Mouse (Mus musculus) hindbrain, embryonic 16.5 days (tissue): ENCODE measurements around the gene Spata5. TPM values are rescaled to one million over a fixed set of nuclear protein-coding genes. Genes with fewer than 3 reads are reported as not detected.
A peak's percentile ranks its signal among the peaks of the same experiment; 100 is the strongest.

Experiments used
- ATAC-seq: fragments of 200-750 bp; cut with Nextera tagmentation; 2 replicates; pipeline ENCODE4 v1.8.0; 2017; ENCODE audit warnings: moderate TSS enrichment, moderate library complexity
- H3K27ac ChIP-seq: fragments of 300-500 bp; sonication (generic); 2 replicates; pipeline ENCODE4 v1.5.1; 2014; ENCODE audit warnings: low read depth, mild to moderate bottlenecking, control low read depth, low read length, moderate library complexity
- H3K27me3 ChIP-seq: fragments of 300-500 bp; sonication (generic); replicated peaks from 2 replicates; pipeline ENCODE4 v1.6.1; 2014; ENCODE audit warnings: low read length; ENCODE audit not compliant: control insufficient read depth, insufficient read depth
- H3K36me3 ChIP-seq: fragments of 300-500 bp; sonication (generic); 2 replicates; pipeline ENCODE4 v1.6.1; 2014; ENCODE audit warnings: mild to moderate bottlenecking, low read length, moderate library complexity, mixed read lengths; ENCODE audit not compliant: control insufficient read depth, insufficient read depth
- H3K4me1 ChIP-seq: fragments of 300-500 bp; sonication (generic); 2 replicates; pipeline ENCODE4 v1.6.1; 2014; ENCODE audit warnings: low read depth, low read length; ENCODE audit not compliant: control insufficient read depth, insufficient read depth
- H3K4me2 ChIP-seq: fragments of 300-500 bp; sonication (generic); 2 replicates; pipeline ENCODE4 v1.6.1; 2014; ENCODE audit warnings: mild to moderate bottlenecking, low read length, control low read depth, moderate library complexity
- H3K4me3 ChIP-seq: fragments of 300-500 bp; sonication (generic); 2 replicates; pipeline ENCODE4 v1.5.1; 2014; ENCODE audit warnings: mild to moderate bottlenecking, low read length, control low read depth, moderate library complexity
- H3K9ac ChIP-seq: fragments of 300-500 bp; sonication (generic); 2 replicates; pipeline ENCODE4 v1.6.1; 2014; ENCODE audit warnings: low read depth, mild to moderate bottlenecking, control low read depth, low read length, moderate library complexity
- H3K9me3 ChIP-seq: fragments of 300-500 bp; sonication (generic); 2 replicates; pipeline ENCODE4 v1.6.1; 2014; ENCODE audit warnings: mild to moderate bottlenecking, low read length, moderate library complexity; ENCODE audit not compliant: control insufficient read depth
- WGBS: fragments of 180-500 bp; shearing (Covaris S2); extraction: QIAGEN DNeasy Blood & Tissue Kit; methylation state at CpG from one replicate; pipeline ENCODE4 v1.1.7; 2014; 5-methylcytosine and 5-hydroxymethylcytosine counted together
- polyA plus RNA-seq: library from polyadenylated mRNA; unstranded; fragments of >200 nt; fragmentation: Nextera tagmentation; extraction: Ambion mirVana; gene quantifications from 2 replicates; pipeline ENCODE4 v1.2.1, GENCODE M21; 2015

The Spata5 gene
- polyA plus RNA-seq, 1 experiment from 2014 or later, result 27.5 TPM

DNA sequence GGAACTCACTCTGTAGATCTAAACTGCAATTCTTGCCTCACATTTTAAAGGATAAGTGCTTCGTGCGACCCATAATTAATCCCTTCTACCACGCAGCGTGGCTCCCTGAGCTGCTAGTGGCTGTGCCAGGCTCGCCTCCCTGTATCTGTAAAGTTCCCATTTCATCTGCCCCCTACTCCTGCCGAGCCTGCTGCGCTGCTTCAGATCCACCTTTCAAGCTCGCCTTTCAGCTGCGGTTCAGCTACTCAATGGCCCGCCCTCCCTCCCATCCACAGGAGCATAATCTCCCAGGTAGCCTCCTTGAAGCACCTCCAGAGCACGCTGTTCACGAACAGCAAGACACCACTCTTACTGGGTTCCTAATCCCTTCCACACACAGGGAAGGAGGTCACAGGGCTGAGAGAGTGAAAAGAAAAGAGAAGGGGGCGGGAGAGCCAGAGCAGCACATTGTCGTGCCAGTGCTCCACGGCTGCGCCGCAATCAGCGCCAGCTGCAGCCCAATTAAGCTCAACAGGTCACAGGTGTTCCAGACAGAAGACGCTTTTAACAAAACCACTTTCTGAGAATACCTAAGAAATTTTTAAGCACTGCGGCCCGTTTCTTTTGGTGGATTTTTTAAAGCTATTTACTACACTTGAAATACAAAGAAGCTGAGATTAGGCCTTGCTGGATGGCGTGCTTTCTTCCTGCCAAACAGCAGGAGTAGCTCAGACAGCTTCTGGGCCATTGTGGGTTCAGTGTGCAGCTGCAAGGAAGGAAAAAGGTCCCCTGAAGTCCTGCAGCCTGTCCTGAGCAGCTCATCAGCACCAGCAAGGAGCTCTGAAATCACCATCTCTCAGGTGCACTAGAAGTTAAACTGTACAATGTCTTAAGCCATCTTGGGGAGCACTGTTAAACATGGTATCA is 150.2 kb downstream of the Spata5 start:
- WGBS, result 17% methylated on average over 22 of the region's 22 CpGs
- Histone ChIP-seq H3K9ac (no peak overlapping the region), H3K9me3 (no peaks in the 10 kb centered on the region), H3K4me3 (no peak overlapping the region), H3K36me3 (no peaks in the 10 kb centered on the region), H3K27me3 (no peaks in the 10 kb centered on the region), H3K4me2 (peak overlapping the region; percentile 34), H3K27ac (no peak overlapping the region), H3K4me1 (peaks cover 9% of the 10 kb centered on the region)
- ATAC-seq, result peak; percentile 76

DNA sequence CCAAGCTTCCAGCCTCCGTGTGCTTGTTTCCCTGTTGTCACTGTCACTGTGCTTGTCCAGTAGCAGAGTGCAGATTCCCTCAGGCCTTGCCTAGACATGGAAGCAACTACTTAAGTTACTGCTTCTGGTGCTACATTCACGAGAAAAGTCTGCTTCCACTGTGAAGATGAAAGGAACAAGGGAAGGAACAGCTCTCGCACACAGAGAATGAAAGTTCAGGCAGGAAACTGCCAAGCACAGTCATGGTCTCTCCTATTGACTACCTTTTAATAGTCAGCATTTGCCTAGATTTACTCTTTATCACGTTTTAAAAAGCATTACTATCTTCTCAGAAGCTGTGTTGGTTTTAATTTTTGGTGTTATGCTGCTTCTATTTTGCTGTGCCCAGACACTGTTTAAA is 151.9 kb downstream of the Spata5 start:
- no peak overlapping the region for H3K27ac ChIP-seq
- no peaks in the 10 kb centered on the region for H3K27me3 ChIP-seq
- no peak overlapping the region for H3K9ac ChIP-seq
- H3K4me3 ChIP-seq, result no peak overlapping the region
- no peak overlapping the region for H3K4me2 ChIP-seq
- 53% methylated on average over 4 of the region's 4 CpGs for WGBS
- peaks cover 9% of the 10 kb centered on the region for H3K4me1 ChIP-seq
- no peak for ATAC-seq
- no peaks in the 10 kb centered on the region for H3K9me3 ChIP-seq
- H3K36me3 ChIP-seq, result no peaks in the 10 kb centered on the region

- Histone ChIP-seq H3K27ac (no peak overlapping the region), H3K27me3 (no peaks in the 10 kb centered on the region), H3K9me3 (no peaks in the 10 kb centered on the region), H3K36me3 (no peaks in the 10 kb centered on the region), H3K4me1 (peaks cover 9% of the 10 kb centered on the region), H3K4me2 (no peak overlapping the region), H3K9ac (no peak overlapping the region), H3K4me3 (no peak overlapping the region)
- no peak for ATAC-seq
- WGBS, result 77% methylated on average over 6 of the region's 6 CpGs
Observed at GRCm38 (mm10) chr3:37572066-37572465, 152.4 kb downstream of the Spata5 start.

DNA sequence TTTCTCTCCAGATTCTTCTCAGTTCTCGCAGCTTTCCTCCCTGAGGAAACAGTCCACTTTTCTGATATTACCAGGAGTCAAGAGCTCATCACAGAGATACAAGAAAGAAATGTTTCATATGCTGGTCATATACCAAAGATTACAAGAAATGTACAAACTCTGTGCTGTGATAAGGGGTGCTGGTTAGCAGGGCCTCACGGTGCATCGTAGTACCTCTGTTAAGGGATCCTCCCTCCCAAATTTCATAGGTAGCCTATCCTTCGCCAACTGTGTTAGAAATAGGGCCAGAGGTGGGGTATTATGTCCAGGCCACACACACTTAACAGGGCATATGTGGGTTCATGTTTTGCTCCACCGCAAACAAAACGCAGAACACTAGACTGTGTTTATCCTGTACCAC is 157.1 kb downstream of the Spata5 start:
- Histone ChIP-seq H3K4me2 (no peak overlapping the region), H3K9ac (no peak overlapping the region), H3K4me1 (no peaks in the 10 kb centered on the region), H3K4me3 (no peak overlapping the region), H3K27ac (no peak overlapping the region), H3K9me3 (no peaks in the 10 kb centered on the region), H3K36me3 (no peaks in the 10 kb centered on the region), H3K27me3 (no peaks in the 10 kb centered on the region)
- no peak for ATAC-seq
- WGBS, result 97% methylated on average over 6 of the region's 6 CpGs

- no peaks in the 10 kb centered on the region for H3K27me3 ChIP-seq
- H3K9ac ChIP-seq, result no peak overlapping the region
- no peak overlapping the region for H3K4me2 ChIP-seq
- WGBS, result 95% methylated on average over 3 of the region's 3 CpGs
- no peak for ATAC-seq
- no peaks in the 10 kb centered on the region for H3K4me1 ChIP-seq
- no peaks in the 10 kb centered on the region for H3K36me3 ChIP-seq
- H3K4me3 ChIP-seq, result no peak overlapping the region
- H3K27ac ChIP-seq, result no peak overlapping the region
- no peaks in the 10 kb centered on the region for H3K9me3 ChIP-seq
Observed at GRCm38 (mm10) chr3:37577706-37578105, 158.0 kb downstream of the Spata5 start.

GRCm38 (mm10) chr3:37584576-37584975 is 164.9 kb downstream of the Spata5 start:
- no peak overlapping the region for H3K27ac ChIP-seq
- H3K27me3 ChIP-seq, result no peaks in the 10 kb centered on the region
- H3K4me3 ChIP-seq, result no peak overlapping the region
- H3K9me3 ChIP-seq, result no peaks in the 10 kb centered on the region
- no peak overlapping the region for H3K4me2 ChIP-seq
- H3K9ac ChIP-seq, result no peak overlapping the region
- peaks cover 6% of the 10 kb centered on the region for H3K4me1 ChIP-seq
- H3K36me3 ChIP-seq, result no peaks in the 10 kb centered on the region
- WGBS, result 86% methylated on average over 5 of the region's 5 CpGs
- no peak for ATAC-seq

DNA sequence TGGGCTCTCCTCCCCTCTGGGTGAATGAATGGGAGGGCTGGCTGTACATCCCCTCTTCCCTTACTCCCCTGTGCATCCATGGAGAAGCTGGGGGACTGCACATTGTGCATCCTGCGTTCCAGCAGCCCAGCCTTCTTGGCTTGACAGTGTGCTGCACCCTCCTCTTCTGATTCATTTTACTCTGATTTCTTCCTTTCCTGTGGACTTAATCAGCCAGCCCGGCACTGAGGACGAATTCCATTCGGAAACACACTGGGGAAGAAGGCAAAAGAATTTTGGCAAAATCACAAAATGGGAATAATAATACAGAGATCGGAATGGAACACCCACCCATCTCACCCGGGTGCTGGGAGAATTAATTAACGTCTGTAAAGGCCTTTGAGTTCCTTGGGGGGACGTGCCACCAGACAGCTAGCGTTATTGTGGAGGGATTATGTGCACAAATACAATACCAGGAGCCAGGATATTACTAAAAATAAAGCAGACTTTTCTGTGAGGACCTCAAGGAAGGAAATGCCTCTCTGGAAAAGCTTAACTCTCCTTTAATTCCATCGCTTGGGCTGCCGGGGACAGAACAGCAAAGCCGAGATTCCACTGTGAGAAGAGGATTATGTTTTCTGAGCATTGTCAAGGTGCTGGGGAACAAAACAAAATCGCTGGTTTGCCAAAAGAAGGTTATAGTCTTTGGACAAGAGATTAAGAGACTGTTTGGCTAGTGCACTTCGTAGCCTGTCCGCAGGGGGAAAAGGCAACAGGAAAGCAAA is 166.5 kb downstream of the Spata5 start:
- peak; percentile 85 for ATAC-seq
- H3K9ac ChIP-seq, result peak overlapping the region; percentile 6; the same call in 1 of the 2 replicates

DNA sequence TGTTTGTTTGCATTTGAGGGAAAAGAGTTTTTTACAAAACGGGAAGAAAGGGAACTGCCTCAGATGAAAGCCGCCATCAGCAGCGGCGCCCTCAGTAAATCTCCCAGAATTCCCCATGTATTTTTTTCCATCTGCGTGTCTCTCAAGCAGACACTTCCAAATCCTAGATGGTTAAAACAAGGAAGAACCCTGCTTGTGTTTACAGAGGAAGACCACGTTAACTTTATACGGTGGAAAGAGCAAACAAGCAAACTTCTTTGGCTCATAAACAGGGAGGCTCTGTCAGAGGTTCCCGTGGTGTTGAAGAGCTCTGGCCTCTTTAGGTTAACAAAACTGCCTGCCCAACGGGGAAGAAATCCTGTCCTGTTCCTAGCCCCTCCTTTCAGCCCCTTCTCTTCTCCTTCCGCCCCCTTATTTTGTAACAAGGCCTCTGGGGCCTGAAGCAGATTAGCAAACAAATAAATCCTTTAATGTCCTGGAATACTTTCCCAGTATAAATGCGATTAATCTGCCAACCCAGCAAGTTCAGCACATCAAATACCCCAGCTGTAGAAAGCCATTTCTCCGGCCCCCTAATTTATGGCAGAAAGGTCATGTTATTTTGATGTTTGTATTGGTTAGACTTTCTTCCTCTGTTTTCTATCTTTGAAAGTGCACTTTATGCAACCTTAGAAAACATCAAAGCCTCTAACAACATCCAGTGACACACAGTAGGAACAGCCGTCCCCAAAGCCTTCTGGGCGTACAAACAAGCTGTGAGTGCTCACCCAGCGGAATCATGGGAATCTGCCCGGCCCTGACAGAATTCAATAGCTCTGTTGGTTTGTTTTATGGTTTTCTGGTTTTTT is 167.3 kb downstream of the Spata5 start:
- H3K27ac ChIP-seq, result peak overlapping the region; percentile 60
- peak overlapping the region; percentile 20 for H3K4me3 ChIP-seq
- no peaks in the 10 kb centered on the region for H3K27me3 ChIP-seq
- H3K9ac ChIP-seq, result peak overlapping the region; percentile 6; the same call in 1 of the 2 replicates
- ATAC-seq, result peak; percentile 3; the same call in 1 of the 2 replicates
- peak overlapping the region; percentile 49 for H3K4me2 ChIP-seq
- no peaks in the 10 kb centered on the region for H3K36me3 ChIP-seq
- H3K4me1 ChIP-seq, result peaks cover 6% of the 10 kb centered on the region
- 34% methylated on average over 16 of the region's 16 CpGs for WGBS
- H3K9me3 ChIP-seq, result no peaks in the 10 kb centered on the region

More for the DNA sequence above, 166.5 kb downstream of the Spata5 start:
- H3K4me1 ChIP-seq, result peaks cover 6% of the 10 kb centered on the region
- H3K9me3 ChIP-seq, result no peaks in the 10 kb centered on the region
- peak overlapping the region; percentile 20 for H3K4me3 ChIP-seq
- H3K27me3 ChIP-seq, result no peaks in the 10 kb centered on the region
- H3K4me2 ChIP-seq, result peak overlapping the region; percentile 49
- no peaks in the 10 kb centered on the region for H3K36me3 ChIP-seq
- H3K27ac ChIP-seq, result peak overlapping the region; percentile 60
- 9% methylated on average over 15 of the region's 15 CpGs for WGBS
